Mouse (Mus musculus) lung, adult 2 months (tissue): ENCODE data around the gene Fmnl3. TPM values are rescaled to one million over a fixed set of nuclear protein-coding genes. Genes with fewer than 3 reads are reported as not detected.

Source experiments
- DNase-seq: peaks from one replicate; pipeline ENCODE4 v3.0.0; 2022
- H3K4me1 ChIP-seq: fragments of 200-500 bp; 2 replicates; pipeline ENCODE4 v1.6.1; 2011; ENCODE audit warnings: low read length; ENCODE audit not compliant: control insufficient read depth, insufficient read depth
- H3K4me3 ChIP-seq: fragments of 200-500 bp; replicated peaks from 2 replicates; pipeline ENCODE3; 2011; ENCODE audit warnings: low read depth, mild to moderate bottlenecking, control low read depth, low read length; ENCODE audit errors: extremely low read depth
- CTCF ChIP-seq: fragments of 200-500 bp; IDR thresholded peaks from 2 replicates; pipeline ENCODE4 v1.5.1; 2011; ENCODE audit warnings: mild to moderate bottlenecking, low read length, control low read depth; ENCODE audit not compliant: insufficient read depth
- POLR2A ChIP-seq: fragments of 200-500 bp; IDR thresholded peaks from 2 replicates; pipeline ENCODE4 v1.6.1; 2011; ENCODE audit warnings: low read depth, mild to moderate bottlenecking, control low read depth, low read length, borderline replicate concordance; ENCODE audit errors: extremely low read depth
- WGBS: fragments of 180-500 bp; shearing (Covaris S2); methylation state at CpG from one replicate; pipeline ENCODE4 v1.1.7; 2018; 5-methylcytosine and 5-hydroxymethylcytosine counted together
- polyA plus RNA-seq: library from polyadenylated mRNA; depleted of rRNA; stranded (reverse); fragments of >200 nt; gene quantifications from 2 replicates; pipeline ENCODE4 v1.2.3, GENCODE M21; 2012

The Fmnl3 gene
- polyA plus RNA-seq, 1 experiment, result 58.9 TPM

GRCm38 (mm10) chr15:99307476-99307875 is 62.8 kb downstream of the Fmnl3 start:
- Histone ChIP-seq H3K4me3 (no peak overlapping the region), H3K4me1 (no peaks in the 10 kb centered on the region)
- no peak for DNase-seq
- TF ChIP-seq CTCF (no peak), POLR2A (no peak)
- WGBS, result 59% methylated on average over 9 of the region's 9 CpGs

DNA sequence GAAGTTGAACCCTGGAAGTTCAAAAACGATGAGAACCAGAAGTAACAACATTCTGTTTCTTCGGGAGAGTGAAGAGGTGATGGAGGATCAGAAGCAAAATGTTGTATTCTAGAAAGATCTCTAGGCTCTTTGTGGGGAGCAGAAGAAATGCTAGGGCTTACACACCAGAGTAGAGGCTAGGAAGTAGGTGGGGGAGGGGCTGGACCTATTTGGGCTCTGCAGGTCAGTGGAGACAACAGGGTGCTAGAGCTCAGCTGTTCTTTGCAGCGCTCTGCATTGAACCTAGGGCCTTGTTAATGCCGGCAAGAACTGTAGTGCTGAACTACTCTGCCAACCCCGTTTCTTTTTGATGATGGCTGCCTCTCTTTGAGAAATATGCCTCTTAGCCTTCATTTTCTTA is 74.1 kb downstream of the Fmnl3 start:
- H3K4me3 ChIP-seq, result no peak overlapping the region
- DNase-seq, result no peak
- 40% methylated on average over 5 of the region's 5 CpGs for WGBS
- TF ChIP-seq CTCF, result no peak
- TF ChIP-seq POLR2A, result no peak
- H3K4me1 ChIP-seq, result no peaks in the 10 kb centered on the region; the same call in 1 of the 2 replicates

- peak within 1 kb of the TSS; percentile 74 for H3K4me3 ChIP-seq
- 6% methylated on average over 15 of the region's 17 CpGs for WGBS
- no peak for TF ChIP-seq POLR2A
- no peak for TF ChIP-seq CTCF
- no peaks in the 10 kb centered on the region; the same call in 1 of the 2 replicates for H3K4me1 ChIP-seq
- peak; percentile 36 for DNase-seq
Observed at GRCm38 (mm10) chr15:99295484-99295981, 74.7 kb downstream of the Fmnl3 start, which contains the start of gene Fam186b. Gene Fam186b (minus strand): TSS chr15:99295888.

GRCm38 (mm10) chr15:99294813-99295374 is 75.4 kb downstream of the Fmnl3 start, which contains the start of gene Prpf40b:
Gene Prpf40b (plus strand): TSS chr15:99295087.
- DNase-seq, result peak; percentile 94
- no peaks in the 10 kb centered on the region; the same call in 1 of the 2 replicates for H3K4me1 ChIP-seq
- WGBS, result under 1% methylated on average over 57 of the region's 64 CpGs
- no peak for TF ChIP-seq CTCF
- peak; percentile 38; the same call in 1 of the 2 replicates for TF ChIP-seq POLR2A
- H3K4me3 ChIP-seq, result peak within 1 kb of the TSS; percentile 74

GRCm38 (mm10) chr15:99294287-99294686 is 76.0 kb downstream of the Fmnl3 start:
- WGBS, result 4% methylated on average over 16 of the region's 16 CpGs

GRCm38 (mm10) chr15:99290586-99290985 is 79.7 kb downstream of the Fmnl3 start:
- Histone ChIP-seq H3K4me3 (no peak overlapping the region), H3K4me1 (no peaks in the 10 kb centered on the region; the same call in 1 of the 2 replicates)
- no peak for TF ChIP-seq POLR2A
- TF ChIP-seq CTCF, result no peak
- no peak for DNase-seq
- 85% methylated on average over 11 of the region's 11 CpGs for WGBS

More at GRCm38 (mm10) chr15:99294287-99294686, 76.0 kb downstream of the Fmnl3 start:
- Histone ChIP-seq H3K4me3 (peak overlapping the region; percentile 65), H3K4me1 (no peaks in the 10 kb centered on the region; the same call in 1 of the 2 replicates)
- DNase-seq, result no peak
- TF ChIP-seq POLR2A, result no peak
- no peak for TF ChIP-seq CTCF

- no peak for TF ChIP-seq POLR2A
- TF ChIP-seq CTCF, result no peak
- H3K4me1 ChIP-seq, result no peaks in the 10 kb centered on the region
- no peak overlapping the region for H3K4me3 ChIP-seq
- no peak for DNase-seq
- WGBS, result 57% methylated on average over 8 of the region's 8 CpGs
Observed at GRCm38 (mm10) chr15:99285189-99285535, 85.1 kb downstream of the Fmnl3 start.

DNA sequence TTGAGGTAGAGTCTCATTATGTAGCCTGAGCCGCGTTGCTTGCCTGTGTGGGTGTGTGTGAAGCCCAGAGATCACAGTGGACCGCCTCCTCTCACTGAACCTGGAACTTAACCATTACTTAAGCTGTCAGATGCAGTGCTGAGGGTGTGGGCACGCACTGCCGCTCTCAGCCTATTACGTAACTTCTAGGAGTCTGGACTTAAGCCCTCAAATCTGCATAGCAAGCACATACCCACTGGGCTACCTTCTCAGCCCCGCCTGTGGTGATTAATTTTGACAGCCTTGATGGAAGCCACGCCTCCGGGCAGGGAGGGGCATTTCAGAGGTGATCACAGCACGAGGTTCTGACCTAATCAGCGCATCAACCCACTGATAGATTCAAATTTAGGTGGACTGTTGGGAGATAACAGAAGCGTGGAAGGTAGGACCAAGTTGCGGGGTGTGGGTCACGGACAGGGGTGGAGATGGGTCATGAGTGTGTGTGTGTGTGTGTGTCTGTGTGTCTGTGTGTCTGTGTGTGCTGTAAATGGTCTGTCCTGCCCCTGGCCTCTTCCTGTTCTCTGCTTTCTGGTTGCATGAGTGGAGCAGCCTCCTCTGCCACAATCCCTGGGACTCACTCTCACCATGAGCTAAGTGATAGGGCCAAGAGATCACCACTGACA is 85.6 kb downstream of the Fmnl3 start:
- Histone ChIP-seq H3K4me1 (no peaks in the 10 kb centered on the region), H3K4me3 (no peak overlapping the region)
- DNase-seq, result peak; percentile 17
- no peak for TF ChIP-seq CTCF
- no peak for TF ChIP-seq POLR2A
- 31% methylated on average over 14 of the region's 14 CpGs for WGBS

GRCm38 (mm10) chr15:99283456-99283855 is 86.8 kb downstream of the Fmnl3 start:
- WGBS, result 56% methylated on average over 10 of the region's 10 CpGs
- no peak overlapping the region for H3K4me3 ChIP-seq
- H3K4me1 ChIP-seq, result no peaks in the 10 kb centered on the region
- TF ChIP-seq POLR2A (no peak), CTCF (peak; percentile 75)
- no peak for DNase-seq

GRCm38 (mm10) chr15:99278271-99278670 is 92.0 kb downstream of the Fmnl3 start:
- Histone ChIP-seq H3K4me3 (no peak overlapping the region), H3K4me1 (no peaks in the 10 kb centered on the region)
- no peak for TF ChIP-seq POLR2A
- TF ChIP-seq CTCF, result no peak
- WGBS, result 57% methylated on average over 7 of the region's 7 CpGs
- no peak for DNase-seq
